Mouse (Mus musculus): ENCODE data around the gene Eps15l1. TPM values are rescaled to one million over a fixed set of nuclear protein-coding genes. Genes with fewer than 3 reads are reported as not detected.

The Eps15l1 gene
- polyA plus RNA-seq, 1 experiment from 2014 or later, result 60.5 TPM

GRCm38 (mm10) chr8:72349838-72350237, 71.4 kb downstream of the Eps15l1 start:
- Histone ChIP-seq H3K4me3 (replicated peaks; ENCODE audit: low read length) (no peak overlapping the region), H3K27me3 (ENCODE audit: control insufficient read depth, insufficient read depth, low read length) (no peaks in the 10 kb centered on the region), H3K36me3 (replicated peaks; ENCODE audit: control insufficient read depth, insufficient read depth) (peaks cover 59% of the 10 kb centered on the region), H3K9ac (no peak overlapping the region), H3K27ac (no peak overlapping the region), H3K4me1 (replicated peaks; ENCODE audit: control insufficient read depth, insufficient read depth, low read length) (no peaks in the 10 kb centered on the region), H3K4me2 (replicated peaks) (no peak overlapping the region), H3K9me3 (ENCODE audit: control insufficient read depth, low read length) (no peaks in the 10 kb centered on the region)
- ATAC-seq (ENCODE audit: low FRiP score) (no peak), DNase-seq (ENCODE audit: low spot score) (no peak)
- WGBS, result 95% methylated on average over 9 of the region's 9 CpGs

- Histone ChIP-seq H3K4me3 (replicated peaks; ENCODE audit: low read length) (no peak overlapping the region), H3K9ac (no peak overlapping the region), H3K27ac (no peak overlapping the region), H3K36me3 (replicated peaks; ENCODE audit: control insufficient read depth, insufficient read depth) (peaks cover 58% of the 10 kb centered on the region), H3K4me1 (replicated peaks; ENCODE audit: control insufficient read depth, insufficient read depth, low read length) (no peaks in the 10 kb centered on the region), H3K4me2 (replicated peaks) (no peak overlapping the region), H3K27me3 (ENCODE audit: control insufficient read depth, insufficient read depth, low read length) (no peaks in the 10 kb centered on the region), H3K9me3 (ENCODE audit: control insufficient read depth, low read length) (no peaks in the 10 kb centered on the region)
- DNase-seq (ENCODE audit: low spot score) (no peak), ATAC-seq (ENCODE audit: low FRiP score) (no peak)
- 86% methylated on average over 1 of the region's 1 CpGs for WGBS
Measured at GRCm38 (mm10) chr8:72348956-72349355, 72.3 kb downstream of the Eps15l1 start.

GRCm38 (mm10) chr8:72348114-72348513, 73.1 kb downstream of the Eps15l1 start:
- WGBS, result 98% methylated on average over 2 of the region's 2 CpGs
- peaks cover 59% of the 10 kb centered on the region for H3K36me3 ChIP-seq (replicated peaks; ENCODE audit: control insufficient read depth, insufficient read depth)
- no peak overlapping the region for H3K9ac ChIP-seq

GRCm38 (mm10) chr8:72347553-72347952, 73.7 kb downstream of the Eps15l1 start:
- Histone ChIP-seq H3K4me3 (replicated peaks; ENCODE audit: low read length) (no peak overlapping the region), H3K4me1 (replicated peaks; ENCODE audit: control insufficient read depth, insufficient read depth, low read length) (no peaks in the 10 kb centered on the region), H3K9me3 (ENCODE audit: control insufficient read depth, low read length) (no peaks in the 10 kb centered on the region), H3K4me2 (replicated peaks) (no peak overlapping the region), H3K9ac (no peak overlapping the region), H3K36me3 (replicated peaks; ENCODE audit: control insufficient read depth, insufficient read depth) (peaks cover 63% of the 10 kb centered on the region), H3K27ac (no peak overlapping the region), H3K27me3 (ENCODE audit: control insufficient read depth, insufficient read depth, low read length) (no peaks in the 10 kb centered on the region)
- ATAC-seq (ENCODE audit: low FRiP score) (no peak), DNase-seq (ENCODE audit: low spot score) (no peak)
- 84% methylated on average over 1 of the region's 1 CpGs for WGBS

More at GRCm38 (mm10) chr8:72348114-72348513, 73.1 kb downstream of the Eps15l1 start:
- DNase-seq (ENCODE audit: low spot score) (no peak), ATAC-seq (ENCODE audit: low FRiP score) (no peak)
- Histone ChIP-seq H3K27ac (no peak overlapping the region), H3K4me1 (replicated peaks; ENCODE audit: control insufficient read depth, insufficient read depth, low read length) (no peaks in the 10 kb centered on the region), H3K4me2 (replicated peaks) (no peak overlapping the region), H3K4me3 (replicated peaks; ENCODE audit: low read length) (no peak overlapping the region), H3K27me3 (ENCODE audit: control insufficient read depth, insufficient read depth, low read length) (no peaks in the 10 kb centered on the region), H3K9me3 (ENCODE audit: control insufficient read depth, low read length) (no peaks in the 10 kb centered on the region)

GRCm38 (mm10) chr8:72343725-72344124, 77.5 kb downstream of the Eps15l1 start:
- H3K9ac ChIP-seq, result no peak overlapping the region
- no peaks in the 10 kb centered on the region for H3K27me3 ChIP-seq (ENCODE audit: control insufficient read depth, insufficient read depth, low read length)
- H3K36me3 ChIP-seq (replicated peaks; ENCODE audit: control insufficient read depth, insufficient read depth), result peaks cover 86% of the 10 kb centered on the region
- H3K4me1 ChIP-seq (replicated peaks; ENCODE audit: control insufficient read depth, insufficient read depth, low read length), result no peaks in the 10 kb centered on the region
- WGBS, result 85% methylated on average over 4 of the region's 4 CpGs
- H3K4me2 ChIP-seq (replicated peaks), result no peak overlapping the region
- DNase-seq (ENCODE audit: low spot score), result no peak
- H3K27ac ChIP-seq, result no peak overlapping the region
- H3K9me3 ChIP-seq (ENCODE audit: control insufficient read depth, low read length), result no peaks in the 10 kb centered on the region
- ATAC-seq (ENCODE audit: low FRiP score), result no peak
- no peak overlapping the region for H3K4me3 ChIP-seq (replicated peaks; ENCODE audit: low read length)

- no peak for ATAC-seq (ENCODE audit: low FRiP score)
- H3K9me3 ChIP-seq (ENCODE audit: control insufficient read depth, low read length), result no peaks in the 10 kb centered on the region
- H3K36me3 ChIP-seq (replicated peaks; ENCODE audit: control insufficient read depth, insufficient read depth), result peaks cover 91% of the 10 kb centered on the region
- no peak overlapping the region for H3K27ac ChIP-seq
- H3K4me3 ChIP-seq (replicated peaks; ENCODE audit: low read length), result no peak overlapping the region
- H3K4me1 ChIP-seq (replicated peaks; ENCODE audit: control insufficient read depth, insufficient read depth, low read length), result no peaks in the 10 kb centered on the region
- DNase-seq (ENCODE audit: low spot score), result no peak
- WGBS, result 95% methylated on average over 5 of the region's 5 CpGs
- H3K9ac ChIP-seq, result no peak overlapping the region
- no peak overlapping the region for H3K4me2 ChIP-seq (replicated peaks)
- no peaks in the 10 kb centered on the region for H3K27me3 ChIP-seq (ENCODE audit: control insufficient read depth, insufficient read depth, low read length)
Measured at GRCm38 (mm10) chr8:72342556-72343300, 78.5 kb downstream of the Eps15l1 start.

GRCm38 (mm10) chr8:72337034-72337433, 84.2 kb downstream of the Eps15l1 start:
- Histone ChIP-seq H3K9ac (no peak overlapping the region), H3K27ac (no peak overlapping the region), H3K27me3 (ENCODE audit: control insufficient read depth, insufficient read depth, low read length) (no peaks in the 10 kb centered on the region), H3K36me3 (replicated peaks; ENCODE audit: control insufficient read depth, insufficient read depth) (peaks cover 68% of the 10 kb centered on the region), H3K4me1 (replicated peaks; ENCODE audit: control insufficient read depth, insufficient read depth, low read length) (no peaks in the 10 kb centered on the region), H3K4me3 (replicated peaks; ENCODE audit: low read length) (no peak overlapping the region), H3K4me2 (replicated peaks) (no peak overlapping the region), H3K9me3 (ENCODE audit: control insufficient read depth, low read length) (no peaks in the 10 kb centered on the region)
- ATAC-seq (ENCODE audit: low FRiP score) (no peak), DNase-seq (ENCODE audit: low spot score) (no peak)

- Histone ChIP-seq H3K4me3 (replicated peaks; ENCODE audit: low read length) (no peak overlapping the region), H3K27me3 (ENCODE audit: control insufficient read depth, insufficient read depth, low read length) (no peaks in the 10 kb centered on the region), H3K9ac (no peak overlapping the region), H3K9me3 (ENCODE audit: control insufficient read depth, low read length) (no peaks in the 10 kb centered on the region), H3K36me3 (replicated peaks; ENCODE audit: control insufficient read depth, insufficient read depth) (peaks cover 62% of the 10 kb centered on the region), H3K4me2 (replicated peaks) (no peak overlapping the region), H3K27ac (no peak overlapping the region), H3K4me1 (replicated peaks; ENCODE audit: control insufficient read depth, insufficient read depth, low read length) (no peaks in the 10 kb centered on the region)
- no peak for ATAC-seq (ENCODE audit: low FRiP score)
- DNase-seq (ENCODE audit: low spot score), result no peak
- 79% methylated on average over 2 of the region's 2 CpGs for WGBS
Measured at GRCm38 (mm10) chr8:72336273-72336672, 85.0 kb downstream of the Eps15l1 start.

GRCm38 (mm10) chr8:72334144-72334641, 87.1 kb downstream of the Eps15l1 start:
- DNase-seq (ENCODE audit: low spot score), result no peak
- no peak overlapping the region for H3K4me2 ChIP-seq (replicated peaks)
- ATAC-seq (ENCODE audit: low FRiP score), result no peak
- no peaks in the 10 kb centered on the region for H3K4me1 ChIP-seq (replicated peaks; ENCODE audit: control insufficient read depth, insufficient read depth, low read length)
- WGBS, result 66% methylated on average over 4 of the region's 4 CpGs
- no peak overlapping the region for H3K9ac ChIP-seq
- H3K4me3 ChIP-seq (replicated peaks; ENCODE audit: low read length), result no peak overlapping the region
- no peaks in the 10 kb centered on the region for H3K9me3 ChIP-seq (ENCODE audit: control insufficient read depth, low read length)
- H3K27ac ChIP-seq, result no peak overlapping the region
- H3K27me3 ChIP-seq (ENCODE audit: control insufficient read depth, insufficient read depth, low read length), result no peaks in the 10 kb centered on the region
- peaks cover 41% of the 10 kb centered on the region for H3K36me3 ChIP-seq (replicated peaks; ENCODE audit: control insufficient read depth, insufficient read depth)

Measured in hindbrain, embryonic 14.5 days (tissue).